Mouse (Mus musculus) E14TG2a.4 (cell line): Measurements from ENCODE around the gene Dnah7a.
"Not testable (repeated sequence)": the region's sequence is repeated elsewhere in the genome, so short reads cannot be mapped to it uniquely, and the experiment has no call there.

Experiments
- H3K27me3 ChIP-seq: 2 replicates; pipeline ENCODE4 v1.6.1; 2014; ENCODE audit warnings: low read length, control low read depth; ENCODE audit not compliant: insufficient read depth
- H3K36me3 ChIP-seq: 2 replicates; pipeline ENCODE4 v1.6.1; 2014; ENCODE audit warnings: low read length, control low read depth; ENCODE audit not compliant: insufficient read depth
- H3K4me1 ChIP-seq: replicated peaks from 2 replicates; pipeline ENCODE4 v1.6.1; 2014; ENCODE audit warnings: low read depth, low read length, control low read depth
- H3K4me3 ChIP-seq: replicated peaks from 2 replicates; pipeline ENCODE4 v1.5.1; 2014; ENCODE audit warnings: mild to moderate bottlenecking, low read length
- H3K9me3 ChIP-seq: 2 replicates; pipeline ENCODE4 v1.6.1; 2014; ENCODE audit warnings: low read length, control low read depth
- CTCF ChIP-seq: conservative IDR thresholded peaks from 2 replicates; pipeline ENCODE4 v1.5.1; 2014; ENCODE audit warnings: low read length
- NANOG ChIP-seq: IDR thresholded peaks from 2 replicates; pipeline ENCODE4 v1.6.1; 2014; ENCODE audit warnings: borderline replicate concordance, low read length, mixed read lengths
- POU5F1 ChIP-seq: IDR thresholded peaks from 2 replicates; pipeline ENCODE4 v1.6.1; 2014; ENCODE audit warnings: low read length, borderline replicate concordance

Gene Dnah7a

DNA sequence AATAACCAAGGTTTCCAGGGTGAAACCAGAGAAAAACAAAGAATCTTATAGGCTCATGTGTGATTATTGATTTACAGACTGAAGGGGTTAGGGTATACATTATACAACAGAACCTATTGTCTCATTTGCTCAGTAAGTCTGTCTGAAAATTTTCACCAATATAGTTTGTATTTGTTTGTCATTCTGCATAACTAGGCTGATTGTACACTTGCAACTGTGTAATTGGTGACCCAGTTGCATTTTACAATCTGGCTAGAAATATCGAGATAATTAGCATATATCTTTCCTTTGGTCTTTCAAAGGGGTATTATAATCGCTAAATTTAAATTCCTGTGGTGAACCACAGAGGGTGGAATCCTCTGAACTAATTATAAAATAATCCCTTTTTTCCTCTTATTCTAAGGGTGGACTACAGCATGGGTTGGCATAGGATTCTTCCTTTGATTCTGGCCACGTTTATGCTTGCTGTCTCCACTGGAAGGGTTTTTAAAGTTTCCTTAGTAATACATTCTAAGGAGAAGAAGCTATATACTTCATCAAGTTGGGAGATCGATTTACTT is 34.3 kb upstream of the Dnah7a start:
- H3K36me3 ChIP-seq = peaks cover 20% of the 10 kb centered on the region
- H3K27me3 ChIP-seq = no peaks in the 10 kb centered on the region
- no peaks in the 10 kb centered on the region for H3K4me1 ChIP-seq
- H3K4me3 ChIP-seq = no peak overlapping the region
- peaks cover 22% of the 10 kb centered on the region for H3K9me3 ChIP-seq
- TF ChIP-seq CTCF (no peak), NANOG (no peak), POU5F1 (no peak)

- not testable (repeated sequence) for H3K4me1 ChIP-seq, H3K27me3 ChIP-seq, H3K4me3 ChIP-seq
- Histone ChIP-seq H3K9me3 (peaks cover 15% of the 10 kb centered on the region), H3K36me3 (peaks cover 14% of the 10 kb centered on the region)
These were observed 33.6 kb upstream of the Dnah7a start for GRCm38 (mm10) chr1:53740077-53740776.

GRCm38 (mm10) chr1:53736583-53736982 is 30.0 kb upstream of the Dnah7a start:
- Histone ChIP-seq H3K4me3 (no peak overlapping the region), H3K36me3 (no peaks in the 10 kb centered on the region), H3K9me3 (no peaks in the 10 kb centered on the region), H3K27me3 (no peaks in the 10 kb centered on the region), H3K4me1 (no peaks in the 10 kb centered on the region)
- TF ChIP-seq CTCF (no peak), POU5F1 (no peak), NANOG (no peak)

GRCm38 (mm10) chr1:53728489-53729225 is 22.1 kb upstream of the Dnah7a start:
- no peak for TF ChIP-seq NANOG
- no peak for TF ChIP-seq POU5F1
- TF ChIP-seq CTCF = no peak
- Histone ChIP-seq H3K27me3 (no peaks in the 10 kb centered on the region), H3K4me1 (no peaks in the 10 kb centered on the region), H3K9me3 (peaks cover 11% of the 10 kb centered on the region; the same call in 1 of the 2 replicates), H3K4me3 (no peak overlapping the region), H3K36me3 (no peaks in the 10 kb centered on the region)

DNA sequence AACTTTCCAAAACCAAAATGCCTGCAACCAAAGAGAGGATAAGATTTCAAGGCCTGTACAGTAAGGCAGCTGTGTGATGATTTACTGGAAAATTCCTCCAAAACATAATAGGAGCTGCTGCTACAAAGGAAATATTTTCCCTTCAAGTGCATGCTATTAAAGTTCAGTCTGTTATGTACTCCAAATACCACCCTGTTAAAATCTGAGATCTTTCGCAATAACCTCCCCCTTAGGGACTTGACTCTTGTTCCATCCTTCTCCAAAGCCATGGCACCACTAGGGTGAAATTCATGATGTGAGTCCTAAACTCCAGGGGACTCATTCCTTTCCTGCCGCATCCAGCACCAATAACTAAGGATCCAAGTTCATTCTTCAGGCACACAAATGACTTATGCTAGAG is 20.3 kb upstream of the Dnah7a start:
- Histone ChIP-seq H3K9me3 (peaks cover 16% of the 10 kb centered on the region; the same call in 1 of the 2 replicates), H3K36me3 (no peaks in the 10 kb centered on the region), H3K4me3 (no peak overlapping the region), H3K27me3 (no peaks in the 10 kb centered on the region), H3K4me1 (no peaks in the 10 kb centered on the region)
- TF ChIP-seq CTCF = no peak
- TF ChIP-seq POU5F1 = no peak
- no peak for TF ChIP-seq NANOG

GRCm38 (mm10) chr1:53721353-53721752 is 14.8 kb upstream of the Dnah7a start:
- no peak overlapping the region for H3K4me3 ChIP-seq

DNA sequence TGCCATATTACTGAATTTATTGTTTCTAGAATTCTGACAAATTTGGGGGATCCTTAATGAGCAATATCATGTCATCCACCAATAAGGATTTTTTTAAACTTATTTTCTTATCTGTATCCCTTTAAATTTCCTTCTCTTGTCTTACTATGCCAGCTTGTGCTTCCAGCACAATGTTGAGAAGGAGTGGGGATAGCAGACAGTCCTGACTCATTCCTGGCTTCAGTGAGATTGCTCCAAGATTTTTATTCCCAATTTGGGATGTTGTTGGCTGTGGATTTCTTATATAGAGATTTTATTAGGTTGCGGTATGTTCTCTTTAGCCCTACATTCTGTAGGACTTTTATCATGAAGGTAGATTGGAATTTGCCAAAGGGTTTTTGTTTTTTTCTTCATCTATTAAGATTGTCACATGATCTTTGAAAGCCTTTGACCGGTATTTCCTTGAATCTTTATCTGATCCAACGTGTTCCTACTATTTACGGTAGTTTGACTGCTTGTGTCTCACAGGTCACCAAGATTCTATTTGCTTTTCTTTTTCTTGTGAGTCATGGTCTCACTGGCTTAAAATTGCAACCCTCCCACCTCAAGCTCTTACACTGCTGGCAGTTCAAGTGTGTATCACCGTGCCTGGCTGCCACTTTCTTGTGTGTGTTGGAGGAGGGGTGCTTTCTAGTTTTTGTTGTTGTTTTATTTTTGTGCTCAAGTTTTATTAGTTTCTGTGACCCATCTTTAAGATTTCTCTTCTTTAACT is 14.2 kb upstream of the Dnah7a start:
- Histone ChIP-seq H3K4me1 (no peaks in the 10 kb centered on the region), H3K36me3 (no peaks in the 10 kb centered on the region), H3K4me3 (no peak overlapping the region), H3K27me3 (no peaks in the 10 kb centered on the region), H3K9me3 (peaks cover 29% of the 10 kb centered on the region)
- no peak for TF ChIP-seq CTCF

More at GRCm38 (mm10) chr1:53721353-53721752, 14.8 kb upstream of the Dnah7a start:
- Histone ChIP-seq H3K9me3 (peaks cover 29% of the 10 kb centered on the region), H3K4me1 (no peaks in the 10 kb centered on the region), H3K36me3 (no peaks in the 10 kb centered on the region), H3K27me3 (no peaks in the 10 kb centered on the region)
- TF ChIP-seq NANOG (no peak), POU5F1 (no peak), CTCF (no peak)

- Histone ChIP-seq H3K9me3 (peaks cover 24% of the 10 kb centered on the region), H3K27me3 (no peaks in the 10 kb centered on the region), H3K36me3 (no peaks in the 10 kb centered on the region), H3K4me3 (no peak overlapping the region), H3K4me1 (peaks cover 3% of the 10 kb centered on the region; the same call in 1 of the 2 replicates)
- no peak for TF ChIP-seq POU5F1
- no peak for TF ChIP-seq CTCF
- no peak for TF ChIP-seq NANOG
These were observed 9.5 kb upstream of the Dnah7a start for GRCm38 (mm10) chr1:53715966-53716515.
